Mouse (Mus musculus): Measurements from ENCODE around the gene Ftl1.
"Not testable (repeated sequence)": the region's sequence is repeated elsewhere in the genome, so short reads cannot be mapped to it uniquely, and the experiment has no call there.

Gene Ftl1

GRCm38 (mm10) chr7:45476453-45476852 lies 16.8 kb upstream of the Ftl1 start:
- no peak for DNase-seq (ENCODE audit: low read depth, low spot score)

- DNase-seq (ENCODE audit: low read depth, low spot score), result no peak
Observed at GRCm38 (mm10) chr7:45475291-45475969, 15.7 kb upstream of the Ftl1 start.

GRCm38 (mm10) chr7:45470869-45471268 lies 11.2 kb upstream of the Ftl1 start:
- peak; percentile 79 for DNase-seq (ENCODE audit: low read depth, low spot score)

- DNase-seq (ENCODE audit: low read depth, low spot score), result no peak
Observed at GRCm38 (mm10) chr7:45467090-45467670, 7.5 kb upstream of the Ftl1 start.

- DNase-seq (ENCODE audit: low read depth, low spot score), result peak; percentile 95
Observed at GRCm38 (mm10) chr7:45466283-45467089, 6.8 kb upstream of the Ftl1 start, which contains the start of gene Bax. Gene Bax, minus strand, starts transcription at chr7:45466898.

GRCm38 (mm10) chr7:45465549-45465948 lies 5.9 kb upstream of the Ftl1 start:
- DNase-seq (ENCODE audit: low read depth, low spot score), result no peak

- no peak for DNase-seq (ENCODE audit: low read depth, low spot score)
Observed at GRCm38 (mm10) chr7:45465112-45465511, 5.4 kb upstream of the Ftl1 start.

- DNase-seq (ENCODE audit: low read depth, low spot score), result no peak
Observed at GRCm38 (mm10) chr7:45463987-45464778, 4.5 kb upstream of the Ftl1 start.

GRCm38 (mm10) chr7:45462868-45463267 lies 3.2 kb upstream of the Ftl1 start:
- not testable (repeated sequence) for DNase-seq (ENCODE audit: low read depth, low spot score)

GRCm38 (mm10) chr7:45462325-45462724 lies 2.6 kb upstream of the Ftl1 start:
- no peak for DNase-seq (ENCODE audit: low read depth, low spot score)

GRCm38 (mm10) chr7:45461781-45462180 lies 2.1 kb upstream of the Ftl1 start:
- no peak for DNase-seq (ENCODE audit: low read depth, low spot score)

GRCm38 (mm10) chr7:45461326-45461725 lies 1.6 kb upstream of the Ftl1 start:
- DNase-seq (ENCODE audit: low read depth, low spot score), result no peak

- no peak for DNase-seq (ENCODE audit: low read depth, low spot score)
Observed at GRCm38 (mm10) chr7:45460860-45461314, 1.2 kb upstream of the Ftl1 start.

GRCm38 (mm10) chr7:45460377-45460776 lies 693 bp upstream of the Ftl1 start:
- no peak for DNase-seq (ENCODE audit: low read depth, low spot score)

GRCm38 (mm10) chr7:45458748-45459563 lies 728 bp downstream of the Ftl1 start:
- peak; percentile 89 for DNase-seq (ENCODE audit: low read depth, low spot score)

GRCm38 (mm10) chr7:45457204-45458060 lies 2.3 kb downstream of the Ftl1 start:
- no peak for DNase-seq (ENCODE audit: low read depth, low spot score)

- DNase-seq (ENCODE audit: low read depth, low spot score), result no peak
Observed at GRCm38 (mm10) chr7:45456721-45457203, 2.9 kb downstream of the Ftl1 start.

- DNase-seq (ENCODE audit: low read depth, low spot score), result no peak
Observed at GRCm38 (mm10) chr7:45455932-45456696, 3.6 kb downstream of the Ftl1 start.

GRCm38 (mm10) chr7:45454971-45455370 lies 4.7 kb downstream of the Ftl1 start:
- no peak for DNase-seq (ENCODE audit: low read depth, low spot score)
